Mouse (Mus musculus): ENCODE data around the gene Atp6v1b1. TPM values are rescaled to one million over a fixed set of nuclear protein-coding genes. Genes with fewer than 3 reads are reported as not detected.
A peak's percentile ranks its signal among the peaks of the same experiment; 100 is the strongest.

The Atp6v1b1 gene
- not detected in 2 replicates for total RNA-seq (2017)

GRCm38 (mm10) chr6:83742761-83743160 is at the start of gene Atp6v1b1:
Gene Atp6v1b1 (plus strand): TSS chr6:83742990.
- ATAC-seq (replicated peaks; ENCODE audit: low read depth, poor library complexity, severe bottlenecking), result no peak

DNA sequence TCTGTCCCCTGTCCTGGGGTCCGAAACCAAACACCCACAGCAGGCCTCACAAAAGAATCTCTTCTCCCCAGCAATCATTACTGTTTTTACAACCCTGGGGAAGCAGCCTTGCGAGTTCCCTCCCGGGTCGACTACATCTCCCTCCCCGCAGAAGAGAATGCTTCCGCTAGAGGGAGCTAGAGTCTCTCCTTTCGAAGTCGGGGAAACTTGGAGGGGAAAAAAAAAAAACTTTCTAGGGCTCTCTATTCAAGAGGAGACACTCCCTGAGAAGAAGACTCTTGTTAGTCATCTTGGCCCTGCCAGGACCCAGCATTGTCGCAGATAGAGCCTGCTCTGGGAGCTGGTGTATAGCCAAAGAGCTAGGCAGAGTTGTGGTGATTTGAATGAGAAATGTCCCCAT is 49.0 kb upstream of the Atp6v1b1 start:
- ATAC-seq (replicated peaks; ENCODE audit: low read depth, poor library complexity, severe bottlenecking), result peak; percentile 45

DNA sequence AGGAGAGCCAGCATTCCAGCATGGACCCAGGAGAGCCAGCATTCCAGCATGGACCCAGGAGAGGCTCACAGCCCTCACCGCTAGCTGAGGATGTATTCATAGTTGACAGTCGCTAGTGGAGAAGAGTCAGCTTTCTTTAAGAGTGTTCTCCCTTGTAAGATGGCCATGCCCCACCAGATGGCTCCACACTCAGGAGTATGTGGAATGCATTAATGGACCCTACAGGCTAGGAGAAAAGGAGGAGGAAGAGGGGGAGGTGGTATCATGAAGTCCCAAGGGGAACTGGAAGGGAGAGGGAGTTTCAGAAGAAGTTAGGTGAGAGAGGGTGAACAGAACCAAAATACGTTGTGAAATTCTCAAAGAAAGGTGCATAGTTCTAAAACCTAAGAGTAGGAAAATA is 47.1 kb upstream of the Atp6v1b1 start:
- no peak for ATAC-seq (replicated peaks; ENCODE audit: low read depth, poor library complexity, severe bottlenecking)

GRCm38 (mm10) chr6:83696684-83697083 is 46.1 kb upstream of the Atp6v1b1 start:
- ATAC-seq (replicated peaks; ENCODE audit: low read depth, poor library complexity, severe bottlenecking), result peak; percentile 61

DNA sequence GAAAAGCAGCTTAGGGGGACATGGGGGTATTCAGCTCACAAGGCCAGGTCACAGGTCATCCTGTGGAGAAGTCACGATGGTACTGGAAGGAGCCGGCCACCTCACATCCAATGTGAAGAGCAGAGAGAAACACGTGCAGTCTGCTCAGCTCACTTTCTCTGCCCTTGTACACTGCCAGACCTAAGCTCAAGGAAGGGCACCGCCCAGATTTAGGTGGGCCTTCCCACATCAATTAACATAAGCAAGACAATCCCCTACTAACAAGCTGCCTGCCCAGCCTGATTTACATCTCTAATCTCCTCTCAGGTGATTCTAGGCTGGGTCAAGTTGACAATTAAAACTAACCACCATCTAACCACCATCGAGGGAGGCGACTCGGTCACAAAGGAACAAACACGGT is 44.9 kb upstream of the Atp6v1b1 start:
- no peak for ATAC-seq (replicated peaks; ENCODE audit: low read depth, poor library complexity, severe bottlenecking)

- no peak for ATAC-seq (replicated peaks; ENCODE audit: low read depth, poor library complexity, severe bottlenecking)
Observed at GRCm38 (mm10) chr6:83699971-83700370, 42.8 kb upstream of the Atp6v1b1 start.

DNA sequence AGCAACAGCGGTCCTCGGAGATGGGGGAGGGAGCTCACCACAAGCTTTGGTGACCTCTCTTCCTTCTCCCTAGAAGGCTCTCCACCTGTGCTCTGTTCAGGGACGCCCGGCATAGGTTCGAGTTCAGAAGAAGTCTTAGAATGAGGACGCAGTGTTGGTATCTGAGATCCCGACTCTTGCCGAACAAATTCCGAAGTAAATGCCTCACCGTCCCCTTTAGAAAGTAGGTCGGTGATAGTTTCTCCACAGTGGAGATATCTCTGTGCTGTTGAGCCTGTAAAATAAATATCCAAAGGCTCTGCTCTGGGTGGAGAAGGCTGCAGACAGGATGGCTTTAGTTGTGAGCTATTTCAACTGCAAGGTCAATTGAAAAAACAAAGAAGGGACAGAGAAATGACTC is 41.8 kb upstream of the Atp6v1b1 start:
- no peak for ATAC-seq (replicated peaks; ENCODE audit: low read depth, poor library complexity, severe bottlenecking)

DNA sequence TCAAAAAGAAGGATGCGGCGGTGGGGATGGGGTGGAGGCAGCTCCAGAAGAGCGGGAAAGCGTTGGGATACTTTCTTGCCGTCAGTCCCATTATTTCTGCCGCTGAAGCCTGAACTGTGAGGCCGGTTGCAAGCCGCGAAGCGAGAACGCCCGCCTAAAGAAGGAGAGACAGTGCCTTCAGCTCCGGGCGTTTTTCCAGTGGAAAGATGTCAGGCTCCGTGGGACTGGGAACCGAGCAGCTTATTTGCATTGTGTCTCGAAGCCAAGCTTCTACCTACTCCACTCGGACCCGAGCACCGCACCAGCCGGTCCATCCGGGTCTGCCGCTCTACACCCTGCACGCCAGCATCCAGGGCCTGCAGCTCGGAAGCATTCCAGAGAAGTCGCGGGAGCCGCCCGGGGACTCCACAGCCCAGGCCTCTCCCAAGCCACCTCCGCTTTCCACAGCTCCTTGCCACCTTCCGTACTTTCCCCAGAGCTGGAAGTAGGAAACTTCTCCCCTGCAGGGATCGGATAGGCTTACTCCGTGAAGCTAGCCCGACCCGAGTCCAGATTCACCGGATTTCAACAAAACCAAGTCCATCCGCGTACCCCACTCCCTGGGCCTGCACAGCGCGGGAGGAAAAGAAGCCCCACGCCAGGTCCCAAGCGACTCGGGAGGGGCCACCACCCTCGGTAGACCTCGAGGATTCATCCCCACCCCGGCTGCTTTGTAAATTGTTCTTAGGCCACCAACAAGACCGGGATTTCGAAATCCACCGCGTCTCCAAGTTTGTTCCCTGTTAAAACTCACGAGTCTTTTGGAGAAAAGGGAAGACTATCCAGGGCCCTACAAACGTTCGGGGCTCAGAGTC is 40.4 kb upstream of the Atp6v1b1 start:
- no peak for ATAC-seq (replicated peaks; ENCODE audit: low read depth, poor library complexity, severe bottlenecking)

DNA sequence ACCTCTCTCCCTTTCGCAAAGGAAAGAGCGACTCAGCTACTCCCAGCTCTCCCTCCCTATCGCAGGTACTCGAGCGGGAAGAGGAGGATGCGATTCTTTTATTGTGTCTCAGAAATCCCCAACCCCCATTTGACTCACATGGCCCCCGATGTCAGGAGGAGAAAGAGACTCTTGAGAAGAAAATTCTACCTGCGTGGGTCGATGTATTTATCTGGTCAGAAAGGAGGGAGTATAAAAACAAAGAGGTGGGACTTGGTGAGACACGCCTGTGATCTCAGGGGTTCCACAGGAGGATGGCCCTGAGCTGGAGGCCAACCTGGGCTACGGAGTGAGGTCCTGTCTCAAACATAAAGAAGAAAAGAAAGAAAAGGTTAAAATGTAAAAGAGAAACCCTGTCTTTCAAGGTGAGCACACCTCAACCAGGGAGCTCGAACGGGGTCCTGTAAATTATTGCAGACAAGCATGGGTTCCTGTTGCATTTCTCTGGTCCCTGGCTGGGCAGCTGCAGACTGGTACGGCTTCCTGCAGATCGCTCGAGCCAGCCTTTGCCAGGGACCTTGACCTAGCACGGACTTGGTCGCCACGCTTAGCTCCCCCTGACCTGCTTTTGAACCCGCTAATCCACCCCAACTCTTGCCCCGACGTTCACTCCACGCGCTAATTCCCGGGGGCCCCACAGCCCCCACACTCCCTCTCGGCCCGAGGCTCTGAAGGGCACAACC is 39.6 kb upstream of the Atp6v1b1 start:
- ATAC-seq (replicated peaks; ENCODE audit: low read depth, poor library complexity, severe bottlenecking), result no peak

DNA sequence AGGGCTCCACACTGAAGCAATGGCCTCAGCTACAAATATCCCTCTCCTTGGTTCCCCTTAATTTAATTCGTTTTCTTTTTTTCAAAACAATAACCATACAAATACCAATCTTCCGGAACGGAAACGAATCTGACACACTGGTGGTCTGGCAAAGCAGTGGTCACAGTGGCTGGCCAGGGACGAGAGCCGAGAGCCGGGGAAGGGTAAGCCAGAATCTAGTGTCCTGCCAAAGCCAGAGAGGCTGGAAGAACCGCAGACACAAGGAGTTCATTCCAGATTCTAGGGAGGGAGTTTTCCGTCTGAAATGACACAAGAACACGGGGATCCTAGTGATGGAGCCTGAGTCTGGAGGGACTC is 39.1 kb upstream of the Atp6v1b1 start:
- ATAC-seq (replicated peaks; ENCODE audit: low read depth, poor library complexity, severe bottlenecking), result peak; percentile 26; the same call in 1 of the 2 replicates

DNA sequence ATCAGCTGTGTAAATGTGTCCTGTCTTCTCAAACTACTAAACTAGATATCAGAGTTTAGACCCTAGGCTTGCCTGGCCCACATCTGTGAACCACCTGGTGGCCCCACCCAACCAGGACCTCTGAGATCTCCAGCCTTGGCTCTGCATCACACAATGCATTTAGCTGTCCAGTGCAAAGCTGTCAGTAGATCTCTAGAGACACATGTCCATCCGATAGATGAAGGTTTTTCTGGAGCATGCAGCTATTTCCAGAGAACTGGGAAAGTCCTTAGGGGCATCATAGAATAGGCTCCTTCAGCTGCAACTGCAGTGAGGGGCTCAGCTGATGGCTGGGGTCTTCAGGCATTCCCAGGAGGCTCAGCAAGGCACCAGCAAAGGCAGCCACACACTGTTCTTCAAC is 38.5 kb upstream of the Atp6v1b1 start:
- no peak for ATAC-seq (replicated peaks; ENCODE audit: low read depth, poor library complexity, severe bottlenecking)

DNA sequence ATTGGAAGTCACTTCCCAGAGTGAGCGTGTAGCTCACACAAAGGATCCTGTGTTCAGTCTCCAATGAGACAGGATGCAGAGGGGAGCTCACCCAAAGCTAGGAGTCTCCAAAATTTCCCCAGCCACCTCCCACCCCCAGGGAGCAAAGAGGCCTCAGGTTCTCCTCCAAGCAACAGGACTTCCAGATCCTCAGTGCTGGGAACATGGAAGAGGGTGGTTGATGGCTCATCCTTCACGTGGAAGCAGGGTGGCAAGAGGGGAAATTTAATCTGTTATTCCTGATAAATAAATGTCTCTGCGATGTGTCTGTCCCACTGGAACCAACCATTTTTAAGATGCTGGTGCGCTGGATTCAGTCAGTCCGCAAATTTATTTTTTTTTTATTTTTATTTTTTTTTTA is 38.1 kb upstream of the Atp6v1b1 start:
- no peak for ATAC-seq (replicated peaks; ENCODE audit: low read depth, poor library complexity, severe bottlenecking)

- peak; percentile 10; the same call in 1 of the 2 replicates for ATAC-seq (replicated peaks; ENCODE audit: low read depth, poor library complexity, severe bottlenecking)
Observed at GRCm38 (mm10) chr6:83707738-83708510, 34.9 kb upstream of the Atp6v1b1 start.

DNA sequence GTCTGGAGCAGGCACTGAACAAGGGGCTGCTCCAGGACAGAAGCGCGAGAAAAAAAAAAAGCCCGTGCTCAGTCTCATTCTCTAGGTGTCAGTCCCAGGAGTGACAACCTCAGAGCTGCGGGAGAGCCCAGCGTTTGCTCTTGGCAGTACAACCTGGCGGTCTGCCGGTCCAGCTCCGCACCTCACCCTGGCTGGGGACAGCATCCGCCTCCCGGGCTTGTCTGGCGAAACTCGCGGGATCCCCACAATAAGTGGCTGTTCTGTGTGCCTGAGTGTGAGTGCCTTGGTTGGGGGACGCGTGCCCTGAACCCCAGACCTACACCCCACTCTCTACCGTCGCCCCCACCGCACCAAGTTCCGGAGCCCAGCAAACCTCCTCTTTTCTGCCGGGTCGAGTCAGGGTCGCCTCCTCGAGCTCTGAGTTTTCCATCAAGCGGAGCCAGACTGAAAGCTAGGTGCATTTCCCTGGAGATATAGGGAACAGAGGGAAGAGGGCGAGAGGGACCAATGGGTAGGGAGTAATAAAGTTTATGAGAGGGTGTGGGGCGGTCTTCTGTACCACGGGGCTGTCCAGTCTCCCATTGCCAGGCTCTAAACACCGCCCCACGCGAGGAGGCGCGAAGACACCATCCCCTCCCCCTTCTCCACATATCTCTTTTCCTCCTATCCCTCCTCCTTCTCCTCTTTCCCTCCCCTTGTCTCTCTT is 32.3 kb upstream of the Atp6v1b1 start:
- no peak for ATAC-seq (replicated peaks; ENCODE audit: low read depth, poor library complexity, severe bottlenecking)

DNA sequence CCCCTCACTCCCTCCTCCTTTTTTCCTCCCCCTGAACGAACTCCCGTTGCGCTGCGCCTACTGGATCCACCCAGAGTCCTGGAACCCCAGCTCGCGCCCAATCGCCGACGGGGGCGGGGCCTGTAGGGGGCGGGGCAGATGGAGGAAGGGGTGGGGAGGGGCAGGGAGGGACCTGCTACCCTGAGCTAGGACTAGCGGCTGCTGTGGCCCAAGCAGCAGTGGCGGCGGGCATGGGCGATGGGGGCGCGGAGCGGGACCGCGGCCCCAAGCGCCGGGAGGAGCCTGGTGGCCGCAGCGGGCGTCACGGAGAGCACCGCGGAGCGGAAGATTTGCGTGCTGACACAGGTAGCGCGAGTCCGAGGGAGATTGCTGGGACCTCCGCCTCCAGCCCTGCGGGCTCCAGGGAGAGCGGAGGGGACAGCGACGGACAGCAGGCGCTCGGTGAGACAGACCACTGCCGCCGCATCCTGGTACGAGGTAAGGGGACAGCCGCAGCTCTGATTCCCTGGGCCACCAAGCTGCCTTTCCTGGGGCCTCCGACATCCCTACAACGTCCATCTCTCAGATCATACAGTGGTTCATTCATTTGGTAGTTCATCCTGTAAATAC is 31.6 kb upstream of the Atp6v1b1 start, which contains the start of gene Vax2:
Gene Vax2, plus strand, starts transcription at position 198 of the 609 bp plus-strand sequence.
- peak; percentile 54 for ATAC-seq (replicated peaks; ENCODE audit: low read depth, poor library complexity, severe bottlenecking)

DNA sequence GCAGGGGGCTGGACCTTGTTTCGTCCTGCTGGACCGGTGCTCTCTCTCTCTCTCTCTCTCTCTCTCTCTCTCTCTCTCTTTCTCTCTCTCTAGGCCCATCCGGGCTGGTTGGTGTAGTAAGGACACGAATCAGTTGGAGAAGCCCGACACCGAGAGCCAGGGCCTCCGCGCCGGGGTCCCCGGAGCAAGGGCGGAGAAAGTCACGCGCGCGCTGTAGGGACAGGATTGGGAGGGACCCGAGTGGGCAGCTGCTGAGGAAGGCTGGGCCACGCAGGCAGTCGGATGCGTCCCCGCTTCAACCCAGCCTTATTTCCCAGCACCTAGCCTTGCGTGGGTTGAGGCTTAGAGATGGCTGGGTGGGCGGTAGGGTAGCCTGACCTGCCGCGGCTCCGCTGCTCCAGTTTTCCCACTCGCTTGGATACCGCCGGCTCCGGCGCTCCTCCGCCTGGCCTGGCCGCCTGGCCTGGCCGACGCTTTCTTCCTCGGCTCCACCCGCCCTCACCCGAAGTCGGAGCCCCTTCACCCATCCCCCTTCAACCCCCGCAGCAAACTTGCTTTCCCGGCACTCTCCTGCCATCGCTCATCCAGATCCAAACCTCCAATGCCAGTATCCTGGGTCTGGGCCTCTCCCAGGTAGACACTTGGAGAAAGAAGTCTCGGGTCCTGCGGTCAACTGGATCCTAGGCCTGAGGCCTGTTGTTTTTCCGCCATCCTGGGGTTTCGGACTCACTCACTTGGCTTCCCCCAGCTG is 30.9 kb upstream of the Atp6v1b1 start:
- no peak for ATAC-seq (replicated peaks; ENCODE audit: low read depth, poor library complexity, severe bottlenecking)

DNA sequence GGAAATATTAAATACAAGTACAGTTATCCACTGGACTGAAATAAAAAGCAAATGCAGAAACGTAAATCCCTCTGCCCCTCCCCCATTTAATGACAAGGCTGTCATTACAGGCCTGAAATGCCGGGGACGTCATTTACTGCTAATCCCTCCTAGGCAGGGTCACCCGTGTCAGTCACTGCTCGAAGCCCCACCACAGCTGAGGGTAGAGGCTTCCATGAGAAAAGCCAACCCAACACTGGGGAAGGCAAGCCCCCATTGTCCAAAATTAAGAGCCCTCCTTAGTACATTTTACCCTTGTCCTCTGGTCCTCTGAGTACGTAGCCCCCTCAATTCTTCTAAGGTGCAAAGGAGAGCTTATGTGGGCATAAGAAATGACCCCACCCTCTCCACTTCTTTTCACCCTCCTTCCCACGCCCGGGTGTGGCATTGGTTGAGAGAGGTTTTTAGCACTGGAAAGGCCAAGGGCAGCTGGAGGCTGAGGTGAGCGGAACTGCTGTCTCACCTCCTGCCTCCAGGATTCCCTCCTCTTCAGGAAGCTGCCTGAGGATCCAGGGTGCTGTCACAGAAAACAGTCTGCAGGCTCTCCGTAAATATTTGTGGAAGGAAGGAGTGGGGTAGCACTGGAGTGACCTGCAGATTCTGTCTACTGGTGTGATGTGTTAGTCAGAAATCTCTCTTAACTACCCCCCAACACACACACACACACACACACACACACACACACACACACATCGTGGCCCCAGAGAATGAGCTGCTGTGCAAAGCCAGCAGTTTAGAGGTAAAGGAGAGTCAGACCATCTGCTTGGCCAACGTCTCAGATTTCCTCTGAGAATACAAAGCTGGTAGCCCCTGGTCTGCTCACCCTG is 29.3 kb upstream of the Atp6v1b1 start:
- no peak for ATAC-seq (replicated peaks; ENCODE audit: low read depth, poor library complexity, severe bottlenecking)
